Mouse (Mus musculus) limb, embryonic 10.5 days (tissue): Measurements from ENCODE around the gene Mettl27. TPM values are rescaled to one million over a fixed set of nuclear protein-coding genes. Genes with fewer than 3 reads are reported as not detected.
"Not testable (repeated sequence)": the region's sequence is repeated elsewhere in the genome, so short reads cannot be mapped to it uniquely, and the experiment has no call there.

Source experiments
- DNase-seq: peaks from one replicate; pipeline ENCODE4 v3.0.0-alpha.2; 2017; ENCODE audit warnings: low spot score
- H3K27ac ChIP-seq: fragments of 300-500 bp; sonication (generic); 2 replicates; pipeline ENCODE4 v1.5.1; 2016; ENCODE audit warnings: mild to moderate bottlenecking
- H3K27me3 ChIP-seq: fragments of 300-500 bp; sonication (generic); 2 replicates; pipeline ENCODE4 v1.6.1; 2016; ENCODE audit warnings: low read depth, mild to moderate bottlenecking; ENCODE audit not compliant: poor library complexity, severe bottlenecking
- H3K36me3 ChIP-seq: fragments of 300-500 bp; sonication (generic); 2 replicates; pipeline ENCODE4 v1.6.1; 2016; ENCODE audit warnings: mild to moderate bottlenecking, moderate library complexity
- H3K4me1 ChIP-seq: fragments of 300-500 bp; sonication (generic); 2 replicates; pipeline ENCODE4 v1.6.1; 2016
- H3K4me3 ChIP-seq: fragments of 300-500 bp; sonication (generic); 2 replicates; pipeline ENCODE4 v1.5.1; 2016; ENCODE audit warnings: mild to moderate bottlenecking, moderate library complexity
- H3K9me3 ChIP-seq: fragments of 300-500 bp; sonication (generic); replicated peaks from 2 replicates; pipeline ENCODE4 v1.6.1; 2016; ENCODE audit warnings: mild to moderate bottlenecking
- WGBS: fragments of 180-500 bp; shearing (Covaris S2); methylation state at CpG from one replicate; pipeline ENCODE4 v1.1.7; 2016; 5-methylcytosine and 5-hydroxymethylcytosine counted together
- polyA plus RNA-seq: library from polyadenylated mRNA; unstranded; fragments of >200 nt; fragmentation: Nextera tagmentation; extraction: Ambion mirVana; gene quantifications from 2 replicates; pipeline ENCODE4 v1.2.1, GENCODE M21; 2016

Gene Mettl27
- polyA plus RNA-seq, 1 experiment from 2014 or later = 16.5 TPM

DNA sequence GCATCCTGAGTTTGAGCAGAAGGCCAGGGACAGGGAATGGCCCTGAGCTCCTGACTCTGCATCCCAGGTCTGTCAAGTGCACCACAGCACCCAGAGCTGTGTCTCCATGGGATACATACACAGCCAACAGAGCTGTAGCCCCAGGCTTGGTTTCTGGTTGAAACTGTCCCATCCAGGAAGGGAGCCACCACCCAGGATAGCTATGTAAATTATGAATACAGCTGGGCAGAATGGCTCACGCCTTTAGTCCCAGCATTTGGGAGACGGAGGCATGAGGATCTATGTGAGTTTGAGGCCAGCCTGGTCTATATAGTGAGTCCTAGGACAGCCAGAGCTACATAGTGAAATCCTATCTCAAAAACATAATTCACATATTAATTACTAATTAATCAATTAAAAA is 2.2 kb upstream of the Mettl27 start:
- Histone ChIP-seq H3K4me1 (peaks cover 7% of the 10 kb centered on the region), H3K27ac (no peak overlapping the region), H3K27me3 (no peaks in the 10 kb centered on the region), H3K36me3 (peaks cover 10% of the 10 kb centered on the region), H3K4me3 (no peak overlapping the region), H3K9me3 (no peaks in the 10 kb centered on the region)
- no peak for DNase-seq
- WGBS = 84% methylated on average over 2 of the region's 2 CpGs

GRCm38 (mm10) chr5:134932903-134933276 is 722 bp downstream of the Mettl27 start:
- 53% methylated on average over 9 of the region's 9 CpGs for WGBS
- H3K27ac ChIP-seq = peak overlapping the region; percentile 89; the same call in 1 of the 2 replicates

DNA sequence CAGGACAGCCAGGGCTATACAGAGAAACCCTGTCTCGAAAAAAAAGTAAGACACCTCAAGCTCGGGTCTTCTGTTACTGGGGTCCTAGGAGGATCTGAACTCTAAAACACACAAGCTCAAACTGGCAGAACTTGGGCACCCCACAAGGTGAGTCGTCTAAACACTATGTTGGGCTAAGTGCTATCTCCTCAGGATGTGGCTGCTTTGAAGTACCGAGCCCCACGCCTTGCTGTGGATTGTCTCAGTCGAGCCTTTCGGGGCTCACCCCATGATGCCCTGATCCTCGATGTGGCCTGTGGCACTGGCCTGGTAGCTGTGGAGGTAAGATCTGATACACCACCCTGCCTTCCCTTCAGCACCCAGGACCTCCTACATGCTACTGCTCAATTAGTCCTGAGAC is 1.1 kb downstream of the Mettl27 start:
- Histone ChIP-seq H3K27me3 (no peaks in the 10 kb centered on the region), H3K27ac (no peak overlapping the region), H3K4me3 (peak overlapping the region; percentile 80; the same call in 1 of the 2 replicates), H3K36me3 (peaks cover 17% of the 10 kb centered on the region), H3K4me1 (peaks cover 7% of the 10 kb centered on the region), H3K9me3 (no peaks in the 10 kb centered on the region)
- DNase-seq = no peak
- WGBS = 96% methylated on average over 8 of the region's 8 CpGs

More at GRCm38 (mm10) chr5:134932903-134933276, 722 bp downstream of the Mettl27 start:
- H3K4me1 ChIP-seq = peaks cover 7% of the 10 kb centered on the region
- H3K4me3 ChIP-seq = peak overlapping the region; percentile 80
- H3K27me3 ChIP-seq = no peaks in the 10 kb centered on the region
- peak; percentile 67 for DNase-seq
- peaks cover 17% of the 10 kb centered on the region for H3K36me3 ChIP-seq
- H3K9me3 ChIP-seq = no peaks in the 10 kb centered on the region

DNA sequence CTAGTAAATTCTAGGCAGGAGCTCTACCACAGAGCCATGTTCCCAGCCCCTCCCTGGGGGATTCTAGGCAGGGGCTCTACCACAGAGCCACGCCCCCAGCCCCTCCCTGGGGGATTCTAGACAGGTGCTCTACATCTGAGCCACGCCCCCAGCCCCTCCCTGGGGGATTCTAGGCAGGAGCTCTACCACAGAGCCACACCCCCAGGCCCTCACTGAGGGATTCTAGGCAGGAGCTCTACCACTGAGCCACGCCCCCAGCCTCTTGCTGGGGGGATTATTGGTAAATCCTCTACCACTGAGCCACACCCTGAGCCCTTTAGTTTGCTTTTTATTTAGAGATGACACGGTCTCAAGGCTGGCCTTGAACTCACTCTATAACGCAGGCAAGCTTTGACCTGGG is 1.5 kb downstream of the Mettl27 start:
- H3K9me3 ChIP-seq = not testable (repeated sequence)
- WGBS = 90% methylated on average over 5 of the region's 5 CpGs

DNA sequence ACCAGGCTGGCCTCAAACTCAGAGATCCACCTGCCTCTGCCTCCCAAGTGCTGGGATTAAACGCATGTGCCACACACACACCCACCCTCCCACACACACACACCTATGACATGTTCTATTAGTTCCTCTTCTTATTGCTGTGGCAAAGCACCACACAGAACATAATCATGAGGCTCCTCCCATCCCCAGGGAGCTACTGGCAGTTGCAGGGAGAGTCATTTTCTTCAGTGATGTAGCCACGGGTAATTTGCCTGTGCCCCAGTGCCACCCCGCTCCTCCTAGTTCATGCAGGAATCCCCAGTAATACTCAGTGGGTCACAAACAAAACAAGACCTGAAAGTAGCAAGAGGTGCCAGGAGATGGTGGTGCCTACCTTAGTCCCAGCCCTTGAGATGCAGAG is 2.5 kb downstream of the Mettl27 start:
- Histone ChIP-seq H3K27ac (no peak overlapping the region), H3K9me3 (no peaks in the 10 kb centered on the region), H3K27me3 (no peaks in the 10 kb centered on the region), H3K4me1 (peaks cover 7% of the 10 kb centered on the region), H3K36me3 (peaks cover 17% of the 10 kb centered on the region), H3K4me3 (no peak overlapping the region)
- over 99% methylated on average over 3 of the region's 3 CpGs for WGBS
- DNase-seq = no peak

More for the DNA sequence above, 1.5 kb downstream of the Mettl27 start:
- H3K27me3 ChIP-seq, H3K27ac ChIP-seq, H3K4me1 ChIP-seq, H3K4me3 ChIP-seq, DNase-seq: not testable (repeated sequence)
- H3K36me3 ChIP-seq = peaks cover 17% of the 10 kb centered on the region

GRCm38 (mm10) chr5:134936051-134936450 is 3.9 kb downstream of the Mettl27 start:
- Histone ChIP-seq H3K36me3 (peaks cover 17% of the 10 kb centered on the region), H3K9me3 (no peaks in the 10 kb centered on the region), H3K27me3 (no peaks in the 10 kb centered on the region), H3K4me1 (peaks cover 7% of the 10 kb centered on the region), H3K4me3 (no peak overlapping the region), H3K27ac (no peak overlapping the region)
- DNase-seq = no peak
- 95% methylated on average over 6 of the region's 6 CpGs for WGBS

- WGBS = 94% methylated on average over 6 of the region's 6 CpGs
- Histone ChIP-seq H3K4me3 (no peak overlapping the region), H3K4me1 (peaks cover 7% of the 10 kb centered on the region), H3K36me3 (peaks cover 17% of the 10 kb centered on the region), H3K27ac (no peak overlapping the region), H3K9me3 (no peaks in the 10 kb centered on the region), H3K27me3 (no peaks in the 10 kb centered on the region)
- no peak for DNase-seq
Observed at GRCm38 (mm10) chr5:134936626-134937185, 4.5 kb downstream of the Mettl27 start.

DNA sequence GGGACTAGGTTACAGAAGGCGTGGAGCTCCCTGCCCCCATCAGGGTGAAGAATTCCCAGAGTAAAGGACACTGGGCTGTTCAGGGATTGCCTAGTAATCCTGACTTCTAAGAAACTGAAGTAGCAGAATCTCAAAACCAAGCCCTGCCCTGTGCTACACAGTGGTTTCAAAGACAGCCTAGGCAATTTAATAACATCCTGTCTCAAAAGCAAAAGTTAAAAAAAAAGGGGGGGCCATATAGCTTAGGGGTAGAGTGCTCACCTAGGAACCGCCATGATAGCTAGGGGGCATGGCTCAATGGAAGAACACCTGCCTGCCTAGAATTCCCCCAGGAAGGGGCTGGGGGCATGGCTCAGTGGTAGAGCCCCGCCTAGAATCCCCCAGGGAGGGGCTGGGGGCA is 6.9 kb downstream of the Mettl27 start:
- no peak overlapping the region for H3K4me3 ChIP-seq
- H3K4me1 ChIP-seq = no peaks in the 10 kb centered on the region
- H3K9me3 ChIP-seq = no peaks in the 10 kb centered on the region
- peaks cover 11% of the 10 kb centered on the region; the same call in 1 of the 2 replicates for H3K36me3 ChIP-seq
- 73% methylated on average over 3 of the region's 3 CpGs for WGBS
- no peak overlapping the region for H3K27ac ChIP-seq
- DNase-seq = no peak
- H3K27me3 ChIP-seq = peaks cover 6% of the 10 kb centered on the region

DNA sequence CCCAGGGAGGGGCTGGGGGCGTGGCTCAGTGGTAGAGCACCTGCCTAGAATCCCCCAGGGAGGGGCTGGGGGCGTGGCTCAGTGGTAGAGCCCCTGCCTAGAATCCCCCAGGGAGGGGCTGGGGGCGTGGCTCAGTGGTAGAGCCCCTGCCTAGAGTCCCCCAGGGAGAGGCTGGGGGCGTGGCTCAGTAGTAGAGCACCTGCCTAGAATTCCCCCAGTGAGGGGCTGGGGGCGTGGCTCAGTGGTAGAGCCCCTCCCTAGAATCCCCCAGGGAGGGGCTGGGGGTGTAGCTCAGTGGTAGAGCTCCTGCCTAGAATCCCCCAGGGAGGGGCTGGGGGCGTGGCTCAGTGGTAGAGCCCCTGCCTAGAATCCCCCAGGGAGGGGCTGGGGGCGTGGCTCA is 7.4 kb downstream of the Mettl27 start:
- H3K27me3 ChIP-seq = peaks cover 10% of the 10 kb centered on the region
- H3K36me3 ChIP-seq, H3K9me3 ChIP-seq, H3K27ac ChIP-seq, H3K4me3 ChIP-seq, DNase-seq, H3K4me1 ChIP-seq: not testable (repeated sequence)
- 87% methylated on average over 6 of the region's 7 CpGs for WGBS

GRCm38 (mm10) chr5:134941472-134942209 is 9.5 kb downstream of the Mettl27 start:
- no peaks in the 10 kb centered on the region for H3K9me3 ChIP-seq
- 79% methylated on average over 14 of the region's 14 CpGs for WGBS
- peaks cover 31% of the 10 kb centered on the region for H3K27me3 ChIP-seq
- no peak overlapping the region for H3K27ac ChIP-seq
- no peaks in the 10 kb centered on the region for H3K36me3 ChIP-seq
- H3K4me1 ChIP-seq = peaks cover 11% of the 10 kb centered on the region
- DNase-seq = no peak
- no peak overlapping the region for H3K4me3 ChIP-seq

DNA sequence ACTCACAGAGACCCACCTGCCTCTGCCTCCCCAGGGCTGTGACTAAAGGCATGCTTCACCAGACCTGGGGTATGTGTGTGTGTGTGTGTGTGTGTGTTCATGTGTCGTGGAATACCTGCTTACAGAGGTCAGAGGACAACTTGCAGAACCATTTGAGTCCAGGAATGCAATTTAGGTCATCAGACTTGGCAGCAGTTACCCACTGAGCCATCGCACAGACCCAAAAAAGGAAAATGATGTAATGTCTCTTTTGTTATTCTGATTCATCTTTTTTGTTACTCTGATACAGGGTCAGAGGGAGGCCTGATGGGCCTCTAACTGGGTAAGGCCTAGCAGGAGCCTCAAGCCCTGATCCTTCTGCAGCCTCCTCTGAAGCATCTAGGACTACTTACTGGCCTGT is 10.6 kb downstream of the Mettl27 start:
- no peak for DNase-seq
- Histone ChIP-seq H3K36me3 (no peaks in the 10 kb centered on the region), H3K9me3 (no peaks in the 10 kb centered on the region), H3K27me3 (peaks cover 42% of the 10 kb centered on the region), H3K4me3 (no peak overlapping the region), H3K27ac (no peak overlapping the region), H3K4me1 (peaks cover 16% of the 10 kb centered on the region)
- WGBS = 95% methylated on average over 2 of the region's 2 CpGs

DNA sequence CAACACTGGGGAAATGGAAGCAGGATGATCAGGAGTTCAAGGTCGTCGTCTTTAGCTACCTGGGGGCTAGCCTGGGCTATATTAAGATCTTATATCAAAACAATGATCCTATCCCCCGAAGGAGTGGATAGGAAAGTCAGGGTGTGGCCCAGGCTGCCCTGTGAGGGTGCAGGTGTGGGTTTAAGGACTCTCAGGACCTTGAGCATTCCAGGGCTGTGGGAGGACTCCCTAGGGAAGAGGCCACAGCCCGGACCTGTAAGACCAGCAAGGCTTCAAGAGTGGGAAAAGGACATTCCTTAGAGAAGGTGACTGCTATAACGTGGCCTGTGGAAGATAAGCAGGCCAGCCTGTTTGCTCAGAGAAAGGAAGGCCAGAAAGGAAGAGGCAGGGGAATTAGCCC is 12.0 kb downstream of the Mettl27 start:
- no peaks in the 10 kb centered on the region for H3K9me3 ChIP-seq
- H3K27ac ChIP-seq = no peak overlapping the region
- no peak for DNase-seq
- peaks cover 57% of the 10 kb centered on the region for H3K27me3 ChIP-seq
- 81% methylated on average over 5 of the region's 5 CpGs for WGBS
- no peak overlapping the region for H3K4me3 ChIP-seq
- no peaks in the 10 kb centered on the region for H3K36me3 ChIP-seq
- peaks cover 16% of the 10 kb centered on the region for H3K4me1 ChIP-seq

- Histone ChIP-seq H3K4me1 (peaks cover 16% of the 10 kb centered on the region), H3K27me3 (peaks cover 65% of the 10 kb centered on the region), H3K36me3 (no peaks in the 10 kb centered on the region), H3K27ac (no peak overlapping the region), H3K9me3 (no peaks in the 10 kb centered on the region), H3K4me3 (peak overlapping the region; percentile 40)
- 42% methylated on average over 19 of the region's 19 CpGs for WGBS
- DNase-seq = no peak
Observed at GRCm38 (mm10) chr5:134945266-134945959, 13.2 kb downstream of the Mettl27 start.
